Mouse (Mus musculus): Measurements from ENCODE around the gene Wipi1. TPM values are rescaled to one million over a fixed set of nuclear protein-coding genes. Genes with fewer than 3 reads are reported as not detected.
"Not testable (repeated sequence)": the region's sequence is repeated elsewhere in the genome, so short reads cannot be mapped to it uniquely, and the experiment has no call there.

Wipi1 gene
- polyA plus RNA-seq (2012; rRNA removed): 4.7 and 7.0 TPM in 2 replicates

- no peaks in the 10 kb centered on the region for H3K36me3 ChIP-seq (ENCODE audit: control insufficient read depth, insufficient read depth, low read length)
- peak within 1 kb of the TSS; percentile 50 for H3K4me3 ChIP-seq (ENCODE audit: control insufficient read depth, insufficient read depth, low read length)
- H3K27me3 ChIP-seq (ENCODE audit: control insufficient read depth, insufficient read depth, low read length): no peaks in the 10 kb centered on the region
- DNase-seq: peak; percentile 90
- peaks cover 18% of the 10 kb centered on the region for H3K4me1 ChIP-seq (replicated peaks; ENCODE audit: control insufficient read depth, insufficient read depth, low read length)
- 1% methylated on average over 58 of the region's 58 CpGs for WGBS
- H3K27ac ChIP-seq (ENCODE audit: control insufficient read depth, insufficient read depth, low read length): no peak within 1 kb of the TSS
- TF ChIP-seq CTCF (IDR thresholded peaks at IDR 0.05; ENCODE audit: borderline replicate concordance, control insufficient read depth, extremely low read depth, insufficient read depth, low read length, poor library complexity) (0 out of 2 replicates have a peak, but pooled peaks have one; percentile 7), POLR2A (IDR thresholded peaks at IDR 0.05; ENCODE audit: control insufficient read depth, extremely low read depth, insufficient read depth, low read length, poor library complexity) (no peak)
Observed at GRCm38 (mm10) chr11:109611303-109612149, at the start of gene Wipi1. Wipi1 (minus strand) TSS chr11:109611967.

- DNase-seq; H3K4me1 ChIP-seq (replicated peaks; ENCODE audit: control insufficient read depth, insufficient read depth, low read length); H3K27ac ChIP-seq (ENCODE audit: control insufficient read depth, insufficient read depth, low read length); H3K4me3 ChIP-seq (ENCODE audit: control insufficient read depth, insufficient read depth, low read length); H3K27me3 ChIP-seq (ENCODE audit: control insufficient read depth, insufficient read depth, low read length): not testable (repeated sequence)
- 95% methylated on average over 8 of the region's 8 CpGs for WGBS
- peaks cover 70% of the 10 kb centered on the region for H3K36me3 ChIP-seq (ENCODE audit: control insufficient read depth, insufficient read depth, low read length)
Observed at GRCm38 (mm10) chr11:109660526-109660925, 48.8 kb upstream of the Wipi1 start.

- Histone ChIP-seq H3K27me3 (ENCODE audit: control insufficient read depth, insufficient read depth, low read length) (no peaks in the 10 kb centered on the region), H3K36me3 (ENCODE audit: control insufficient read depth, insufficient read depth, low read length) (peaks cover 41% of the 10 kb centered on the region), H3K27ac (ENCODE audit: control insufficient read depth, insufficient read depth, low read length) (no peak overlapping the region), H3K4me1 (replicated peaks; ENCODE audit: control insufficient read depth, insufficient read depth, low read length) (peaks cover 6% of the 10 kb centered on the region; the same call in 1 of the 2 replicates), H3K4me3 (ENCODE audit: control insufficient read depth, insufficient read depth, low read length) (no peak overlapping the region)
- WGBS: 91% methylated on average over 7 of the region's 7 CpGs
- DNase-seq: no peak
- TF ChIP-seq POLR2A (IDR thresholded peaks at IDR 0.05; ENCODE audit: control insufficient read depth, extremely low read depth, insufficient read depth, low read length, poor library complexity) (no peak), CTCF (IDR thresholded peaks at IDR 0.05; ENCODE audit: borderline replicate concordance, control insufficient read depth, extremely low read depth, insufficient read depth, low read length, poor library complexity) (no peak)
Observed at GRCm38 (mm10) chr11:109656232-109656631, 44.5 kb upstream of the Wipi1 start.

- H3K4me3 ChIP-seq (ENCODE audit: control insufficient read depth, insufficient read depth, low read length): no peak overlapping the region
Observed at GRCm38 (mm10) chr11:109654581-109654980, 42.8 kb upstream of the Wipi1 start.

GRCm38 (mm10) chr11:109653201-109653600, 41.4 kb upstream of the Wipi1 start:
- 71% methylated on average over 8 of the region's 8 CpGs for WGBS
- no peak for TF ChIP-seq POLR2A (IDR thresholded peaks at IDR 0.05; ENCODE audit: control insufficient read depth, extremely low read depth, insufficient read depth, low read length, poor library complexity)
- TF ChIP-seq CTCF (IDR thresholded peaks at IDR 0.05; ENCODE audit: borderline replicate concordance, control insufficient read depth, extremely low read depth, insufficient read depth, low read length, poor library complexity): no peak
- Histone ChIP-seq H3K36me3 (ENCODE audit: control insufficient read depth, insufficient read depth, low read length) (peaks cover 25% of the 10 kb centered on the region), H3K4me1 (replicated peaks; ENCODE audit: control insufficient read depth, insufficient read depth, low read length) (peaks cover 18% of the 10 kb centered on the region), H3K4me3 (ENCODE audit: control insufficient read depth, insufficient read depth, low read length) (no peak overlapping the region), H3K27me3 (ENCODE audit: control insufficient read depth, insufficient read depth, low read length) (no peaks in the 10 kb centered on the region), H3K27ac (ENCODE audit: control insufficient read depth, insufficient read depth, low read length) (no peak overlapping the region)
- no peak for DNase-seq

More at GRCm38 (mm10) chr11:109654581-109654980, 42.8 kb upstream of the Wipi1 start:
- 95% methylated on average over 6 of the region's 6 CpGs for WGBS
- Histone ChIP-seq H3K27ac (ENCODE audit: control insufficient read depth, insufficient read depth, low read length) (no peak overlapping the region), H3K4me1 (replicated peaks; ENCODE audit: control insufficient read depth, insufficient read depth, low read length) (peaks cover 9% of the 10 kb centered on the region), H3K36me3 (ENCODE audit: control insufficient read depth, insufficient read depth, low read length) (peaks cover 25% of the 10 kb centered on the region), H3K27me3 (ENCODE audit: control insufficient read depth, insufficient read depth, low read length) (no peaks in the 10 kb centered on the region)
- no peak for DNase-seq
- TF ChIP-seq CTCF (IDR thresholded peaks at IDR 0.05; ENCODE audit: borderline replicate concordance, control insufficient read depth, extremely low read depth, insufficient read depth, low read length, poor library complexity) (no peak), POLR2A (IDR thresholded peaks at IDR 0.05; ENCODE audit: control insufficient read depth, extremely low read depth, insufficient read depth, low read length, poor library complexity) (no peak)

GRCm38 (mm10) chr11:109652505-109652904, 40.7 kb upstream of the Wipi1 start:
- 74% methylated on average over 6 of the region's 6 CpGs for WGBS
- H3K27ac ChIP-seq (ENCODE audit: control insufficient read depth, insufficient read depth, low read length): no peak overlapping the region

More at GRCm38 (mm10) chr11:109652505-109652904, 40.7 kb upstream of the Wipi1 start:
- peaks cover 25% of the 10 kb centered on the region for H3K36me3 ChIP-seq (ENCODE audit: control insufficient read depth, insufficient read depth, low read length)
- H3K27me3 ChIP-seq (ENCODE audit: control insufficient read depth, insufficient read depth, low read length): no peaks in the 10 kb centered on the region
- peaks cover 18% of the 10 kb centered on the region for H3K4me1 ChIP-seq (replicated peaks; ENCODE audit: control insufficient read depth, insufficient read depth, low read length)
- TF ChIP-seq CTCF (IDR thresholded peaks at IDR 0.05; ENCODE audit: borderline replicate concordance, control insufficient read depth, extremely low read depth, insufficient read depth, low read length, poor library complexity) (no peak), POLR2A (IDR thresholded peaks at IDR 0.05; ENCODE audit: control insufficient read depth, extremely low read depth, insufficient read depth, low read length, poor library complexity) (no peak)
- no peak overlapping the region for H3K4me3 ChIP-seq (ENCODE audit: control insufficient read depth, insufficient read depth, low read length)
- DNase-seq: no peak
